Mouse (Mus musculus) layer of hippocampus, postnatal 14 days (tissue): ENCODE data around the gene Reep1. TPM values are rescaled to one million over a fixed set of nuclear protein-coding genes. Genes with fewer than 3 reads are reported as not detected.
A peak's percentile ranks its signal among the peaks of the same experiment; 100 is the strongest.

ENCODE experiments used
- DNase-seq, 2 experiments: peaks; one replicate each; pipeline ENCODE4 v3.0.0; 2021 to 2022; ENCODE audit warnings: low spot score in 2 of 2, mixed read lengths in 1 of 2
- total RNA-seq, 2 experiments: library from RNA; stranded (reverse); gene quantifications; 2 replicates each; pipeline ENCODE4 v1.2.3; 2021

Reep1 gene
- total RNA-seq, 2 experiments from 2014 or later = 119 to 120 TPM

GRCm38 (mm10) chr6:71772636-71773208 is 65.4 kb downstream of the Reep1 start:
- no peak for DNase-seq

DNA sequence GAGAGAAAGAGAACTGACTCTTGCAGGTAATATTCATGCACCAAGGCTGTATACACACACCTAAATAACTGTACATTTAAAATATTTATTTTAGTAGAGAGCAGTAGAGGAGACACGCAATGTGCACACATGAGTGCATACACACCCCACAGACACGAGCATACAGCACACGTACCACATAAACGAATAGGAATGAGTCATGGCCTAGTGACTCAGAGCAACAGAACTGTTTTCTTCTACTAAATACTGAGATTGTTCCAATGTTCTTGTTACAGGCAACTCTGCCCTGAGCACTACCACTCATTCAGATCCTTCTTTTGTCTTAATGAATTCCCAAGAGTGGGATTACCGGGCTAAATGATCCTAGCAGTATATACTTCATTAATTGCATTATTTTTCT is 70.7 kb downstream of the Reep1 start:
- DNase-seq = no peak

DNA sequence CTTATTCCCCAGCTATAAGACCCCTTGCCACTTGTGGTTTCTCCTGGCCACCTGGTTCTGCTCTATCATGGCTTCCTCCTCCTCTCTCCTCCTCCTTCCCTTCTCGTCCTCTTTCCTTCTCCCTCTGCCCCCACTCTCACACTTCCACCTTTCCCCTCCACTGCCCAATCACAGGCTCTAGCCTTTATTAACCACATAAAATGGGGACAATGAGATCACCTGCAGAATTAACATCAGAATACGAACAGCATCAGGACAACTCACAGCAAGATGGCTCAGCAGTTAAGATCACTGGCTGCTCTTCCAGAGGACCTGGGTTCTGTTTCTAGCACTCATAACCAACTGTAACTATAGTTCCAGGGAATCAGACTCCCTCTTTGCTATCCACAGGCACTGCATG is 72.5 kb downstream of the Reep1 start:
- no peak for DNase-seq

GRCm38 (mm10) chr6:71780431-71780830 is 73.1 kb downstream of the Reep1 start:
- no peak for DNase-seq

- no peak for DNase-seq
Measured at GRCm38 (mm10) chr6:71783165-71783564, 75.8 kb downstream of the Reep1 start.

DNA sequence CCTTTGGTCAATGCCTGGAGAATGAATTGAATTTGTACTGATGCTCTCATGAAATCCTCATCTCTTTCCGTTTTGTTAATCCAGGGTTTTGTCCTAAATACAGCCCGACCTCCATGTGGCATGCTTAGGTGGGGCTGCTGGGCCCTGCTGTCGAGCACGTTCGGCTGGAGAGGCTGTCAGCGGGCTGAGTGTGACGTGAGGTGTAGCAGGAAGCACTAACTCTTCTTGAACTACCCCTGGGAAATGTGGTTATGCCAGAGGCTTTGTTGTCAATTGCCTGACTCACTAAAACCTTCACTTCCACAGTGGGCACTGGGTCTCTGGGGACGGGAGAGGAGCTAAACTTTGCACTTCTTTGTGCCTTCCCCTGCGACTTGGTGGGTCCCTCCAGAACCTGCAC is 81.0 kb downstream of the Reep1 start:
- DNase-seq = no peak

DNA sequence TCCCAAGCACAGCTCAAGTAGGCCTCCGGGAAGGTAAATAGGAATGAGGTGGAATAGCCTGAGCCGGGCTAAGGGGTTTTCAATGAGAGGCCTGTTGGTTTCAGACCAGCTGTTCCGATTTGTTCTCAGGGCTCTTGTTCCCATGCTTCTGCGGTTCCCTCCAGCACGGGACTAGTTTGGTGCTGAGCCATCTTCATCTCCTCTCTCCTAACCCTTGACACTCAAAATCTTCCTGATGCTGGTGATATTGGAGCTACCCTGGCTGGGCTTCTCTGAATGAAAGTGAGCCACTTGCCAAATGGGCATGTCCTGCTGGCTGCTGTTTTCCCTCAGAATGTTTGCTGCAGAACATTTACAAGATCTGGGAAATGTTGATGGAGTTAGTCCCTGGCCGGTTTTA is 84.4 kb downstream of the Reep1 start:
- no peak for DNase-seq

- no peak for DNase-seq
Measured at GRCm38 (mm10) chr6:71799391-71799790, 92.0 kb downstream of the Reep1 start.

- no peak for DNase-seq
Measured at GRCm38 (mm10) chr6:71801011-71801713, 93.8 kb downstream of the Reep1 start.

GRCm38 (mm10) chr6:71801714-71802094 is 94.3 kb downstream of the Reep1 start:
- DNase-seq = peak in 1 of 2 experiments; percentile 40

DNA sequence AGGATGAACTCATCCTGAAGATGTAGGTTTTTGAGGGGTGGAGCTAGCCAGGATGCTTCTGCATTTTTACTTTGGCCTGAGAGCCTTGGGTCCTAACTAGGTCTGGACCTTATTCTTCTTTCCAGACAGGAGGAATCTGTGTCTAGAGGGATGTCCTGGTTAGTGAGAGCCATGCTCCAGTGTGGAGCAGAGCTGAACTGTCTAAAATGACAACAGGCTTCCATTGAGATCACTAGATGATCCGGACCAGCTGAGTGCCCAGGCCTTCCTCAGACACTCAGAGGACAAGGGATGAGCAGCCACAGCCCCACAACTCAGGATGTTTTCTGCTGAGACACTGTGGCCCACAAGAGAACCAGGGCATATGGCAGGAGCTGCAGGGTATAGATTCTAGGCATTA is 96.2 kb downstream of the Reep1 start:
- DNase-seq = no peak

GRCm38 (mm10) chr6:71804061-71804829 is 96.9 kb downstream of the Reep1 start:
- peak; percentile 54 to 81 for DNase-seq

- no peak for DNase-seq
Measured at GRCm38 (mm10) chr6:71806713-71807112, 99.4 kb downstream of the Reep1 start.

DNA sequence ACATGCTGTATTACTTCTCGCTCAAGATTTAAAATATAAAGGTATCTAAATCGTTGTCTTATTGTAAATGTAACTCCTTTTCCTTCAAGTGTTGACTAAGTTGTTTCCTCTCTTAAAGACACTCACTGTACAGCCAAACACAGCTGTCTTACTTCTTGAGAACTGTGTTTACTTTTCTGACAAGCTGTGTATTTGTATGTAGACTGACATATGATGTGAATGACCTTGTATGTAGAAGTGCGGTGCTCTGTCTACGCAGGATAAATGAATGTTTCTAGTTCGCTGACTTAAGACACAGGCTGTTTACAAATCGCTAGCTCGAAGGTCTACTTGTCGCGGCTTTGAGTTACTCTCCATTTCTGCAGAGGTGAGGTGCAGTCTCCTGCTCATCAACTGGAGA is 102.5 kb downstream of the Reep1 start:
- no peak for DNase-seq

GRCm38 (mm10) chr6:71812820-71813219 is 105.5 kb downstream of the Reep1 start:
- no peak for DNase-seq

GRCm38 (mm10) chr6:71819764-71820292 is 112.5 kb downstream of the Reep1 start:
- DNase-seq = no peak

DNA sequence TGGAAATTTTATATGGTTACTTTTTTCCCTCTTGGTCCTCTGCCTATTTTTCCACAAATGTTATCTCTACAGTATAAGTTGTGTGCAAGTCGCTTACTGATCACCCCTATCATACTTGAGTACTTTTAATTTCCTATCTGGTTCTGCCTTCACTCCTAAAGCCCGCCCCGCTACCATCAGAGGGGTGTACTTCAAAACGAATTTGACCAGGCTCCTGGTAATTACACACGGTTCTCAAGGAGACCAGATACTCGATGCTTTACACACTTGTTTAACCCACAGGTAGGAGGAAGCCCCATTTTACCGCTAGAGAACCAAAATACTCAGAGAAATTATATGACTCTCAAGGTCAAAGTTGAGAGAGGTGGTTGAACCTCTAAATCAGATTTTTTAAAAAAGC is 115.7 kb downstream of the Reep1 start:
- no peak for DNase-seq

- DNase-seq = peak; percentile 79 to 88
Measured at GRCm38 (mm10) chr6:71823488-71823887, 116.1 kb downstream of the Reep1 start.

- no peak for DNase-seq
Measured at GRCm38 (mm10) chr6:71823961-71824360, 116.6 kb downstream of the Reep1 start.

GRCm38 (mm10) chr6:71826869-71827268 is 119.5 kb downstream of the Reep1 start, which contains the start of gene Mrpl35:
Mrpl35 (minus strand) TSS chr6:71826969.
- DNase-seq = no peak

- no peak for DNase-seq
Measured at GRCm38 (mm10) chr6:71829768-71830167, 122.4 kb downstream of the Reep1 start.
